Mouse (Mus musculus) intestine, postnatal 0 days (tissue): Measurements from ENCODE around the gene 1810024B03Rik. TPM values are rescaled to one million over a fixed set of nuclear protein-coding genes. Genes with fewer than 3 reads are reported as not detected.
"Not testable (repeated sequence)": the region's sequence is repeated elsewhere in the genome, so short reads cannot be mapped to it uniquely, and the experiment has no call there.

Experiments used
- ATAC-seq: fragments of 200-750 bp; cut with Nextera tagmentation; 2 replicates; pipeline ENCODE4 v1.8.0; 2017; ENCODE audit warnings: mild to moderate bottlenecking, moderate TSS enrichment, moderate library complexity
- H3K27ac ChIP-seq: fragments of 300-500 bp; sonication (generic); 2 replicates; pipeline ENCODE4 v1.5.1; 2014; ENCODE audit warnings: mild to moderate bottlenecking, low read depth, low read length, moderate library complexity
- H3K27me3 ChIP-seq: fragments of 300-500 bp; sonication (generic); replicated peaks from 2 replicates; pipeline ENCODE4 v1.6.1; 2014; ENCODE audit warnings: low read length, mixed read lengths; ENCODE audit not compliant: control insufficient read depth, insufficient read depth
- H3K36me3 ChIP-seq: fragments of 300-500 bp; sonication (generic); 2 replicates; pipeline ENCODE4 v1.6.1; 2014; ENCODE audit warnings: mild to moderate bottlenecking, moderate library complexity; ENCODE audit not compliant: control insufficient read depth, insufficient read depth
- H3K4me1 ChIP-seq: fragments of 300-500 bp; sonication (generic); replicated peaks from 2 replicates; pipeline ENCODE4 v1.6.1; 2014; ENCODE audit warnings: antibody characterized with exemption, low read length, mixed read lengths; ENCODE audit not compliant: control insufficient read depth, insufficient read depth
- H3K4me2 ChIP-seq: fragments of 300-500 bp; sonication (generic); replicated peaks from 2 replicates; pipeline ENCODE4 v1.6.1; 2014; ENCODE audit warnings: low read depth, mild to moderate bottlenecking, moderate library complexity
- H3K4me3 ChIP-seq: fragments of 300-500 bp; sonication (generic); 2 replicates; pipeline ENCODE4 v1.5.1; 2014; ENCODE audit warnings: low read depth, low read length
- H3K9ac ChIP-seq: fragments of 300-500 bp; sonication (generic); 2 replicates; pipeline ENCODE4 v1.6.1; 2014; ENCODE audit warnings: mild to moderate bottlenecking, low read depth, low read length
- H3K9me3 ChIP-seq: fragments of 300-500 bp; sonication (generic); 2 replicates; pipeline ENCODE4 v1.6.1; 2016; ENCODE audit warnings: mixed run types; ENCODE audit not compliant: control insufficient read depth
- CTCF ChIP-seq: sonication (generic); IDR thresholded peaks from 2 replicates; pipeline ENCODE4 v1.5.1; 2016; ENCODE audit warnings: low read depth, mild to moderate bottlenecking, control low read depth, antibody characterized with exemption, moderate library complexity
- WGBS: fragments of 180-500 bp; shearing (Covaris S2); extraction: QIAGEN DNeasy Blood & Tissue Kit; methylation state at CpG from one replicate; pipeline ENCODE4 v1.1.7; 2014; 5-methylcytosine and 5-hydroxymethylcytosine counted together
- polyA plus RNA-seq: library from polyadenylated mRNA; unstranded; fragments of >200 nt; fragmentation: Nextera tagmentation; extraction: Ambion mirVana; gene quantifications from 2 replicates; pipeline ENCODE4 v1.2.1, GENCODE M21; 2015

Gene 1810024B03Rik
- polyA plus RNA-seq, 1 experiment from 2014 or later, result 1.3 TPM

- H3K9me3 ChIP-seq, result 0 out of 2 replicates have a peak, but pooled peaks cover 4% of the 10 kb centered on the region
- TF ChIP-seq CTCF, result no peak; the same call in 1 of the 2 replicates
- no peak overlapping the region for H3K9ac ChIP-seq
- 96% methylated on average over 3 of the region's 3 CpGs for WGBS
- no peaks in the 10 kb centered on the region for H3K27me3 ChIP-seq
- ATAC-seq, result no peak
- H3K27ac ChIP-seq, result 0 out of 2 replicates have a peak overlapping the region, but pooled peaks have one; percentile 28
- H3K4me1 ChIP-seq, result no peaks in the 10 kb centered on the region
- no peak overlapping the region for H3K4me3 ChIP-seq
- peaks cover 94% of the 10 kb centered on the region for H3K36me3 ChIP-seq
- no peak overlapping the region for H3K4me2 ChIP-seq
Observed at GRCm38 (mm10) chr2:127225261-127225660, 17.2 kb upstream of the 1810024B03Rik start.

GRCm38 (mm10) chr2:127217746-127218145 lies 9.7 kb upstream of the 1810024B03Rik start:
- H3K9ac ChIP-seq, result no peak overlapping the region
- 97% methylated on average over 5 of the region's 5 CpGs for WGBS
- no peak for ATAC-seq

DNA sequence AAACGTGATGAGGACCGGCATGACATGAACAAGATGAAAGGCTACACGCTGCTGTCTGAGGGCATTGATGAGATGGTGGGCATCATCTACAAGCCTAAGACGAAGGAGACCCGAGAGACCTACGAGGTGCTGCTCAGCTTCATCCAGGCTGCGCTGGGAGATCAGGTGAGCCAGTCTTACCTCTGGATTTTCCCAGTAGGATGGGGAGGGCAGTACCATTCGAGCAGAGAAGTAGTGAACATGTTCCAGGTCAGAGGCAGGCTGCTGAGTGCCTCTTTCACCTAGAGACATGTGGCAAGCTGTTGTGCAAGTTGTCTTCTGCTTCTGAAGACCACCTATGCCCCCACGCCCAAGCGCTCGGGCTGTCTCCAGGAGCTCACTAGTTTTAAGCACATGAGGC lies 2.6 kb upstream of the 1810024B03Rik start:
- Histone ChIP-seq H3K36me3 (peaks cover 60% of the 10 kb centered on the region), H3K4me2 (no peak overlapping the region), H3K9me3 (no peaks in the 10 kb centered on the region), H3K4me3 (no peak overlapping the region), H3K9ac (no peak overlapping the region), H3K4me1 (no peaks in the 10 kb centered on the region; the same call in 1 of the 2 replicates), H3K27me3 (no peaks in the 10 kb centered on the region), H3K27ac (no peak overlapping the region)
- ATAC-seq, result no peak
- WGBS, result 94% methylated on average over 11 of the region's 11 CpGs
- no peak for TF ChIP-seq CTCF

More at GRCm38 (mm10) chr2:127217746-127218145, 9.7 kb upstream of the 1810024B03Rik start:
- no peaks in the 10 kb centered on the region for H3K4me1 ChIP-seq
- H3K27me3 ChIP-seq, result no peaks in the 10 kb centered on the region
- H3K4me2 ChIP-seq, result no peak overlapping the region
- no peak for TF ChIP-seq CTCF
- H3K27ac ChIP-seq, result no peak overlapping the region
- no peak overlapping the region for H3K4me3 ChIP-seq
- H3K36me3 ChIP-seq, result peaks cover 93% of the 10 kb centered on the region
- H3K9me3 ChIP-seq, result no peaks in the 10 kb centered on the region

GRCm38 (mm10) chr2:127208452-127208769 lies 331 bp upstream of the 1810024B03Rik start:
- no peaks in the 10 kb centered on the region for H3K27me3 ChIP-seq
- no peak; the same call in 1 of the 2 replicates for ATAC-seq
- WGBS, result 0% methylated on average over 17 of the region's 17 CpGs
- H3K27ac ChIP-seq, result peak overlapping the region; percentile 71
- peak overlapping the region; percentile 83 for H3K9ac ChIP-seq
- H3K9me3 ChIP-seq, result no peaks in the 10 kb centered on the region
- peaks cover 39% of the 10 kb centered on the region for H3K36me3 ChIP-seq
- H3K4me3 ChIP-seq, result peak overlapping the region; percentile 78
- no peaks in the 10 kb centered on the region; the same call in 1 of the 2 replicates for H3K4me1 ChIP-seq
- TF ChIP-seq CTCF, result no peak
- peak overlapping the region; percentile 80 for H3K4me2 ChIP-seq

DNA sequence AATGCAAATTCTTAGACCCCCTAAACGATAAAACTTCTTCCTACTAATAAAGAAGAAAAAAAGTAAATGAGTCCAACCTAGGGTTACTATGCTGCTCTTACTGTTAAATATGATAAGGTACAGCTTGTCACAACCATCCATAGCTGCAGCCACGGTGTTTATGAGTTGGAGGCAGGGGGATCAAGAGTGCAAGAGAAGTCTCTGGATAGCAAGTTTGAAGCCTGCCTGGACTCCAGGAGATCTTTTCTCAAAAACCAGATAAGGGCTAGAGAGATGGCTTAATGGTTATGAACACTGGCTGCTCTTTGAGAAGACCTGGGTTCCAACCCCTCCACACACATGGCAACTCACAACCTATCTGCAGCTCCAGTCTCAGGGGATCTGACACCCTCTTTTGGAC lies 1.2 kb downstream of the 1810024B03Rik start:
- no peak for TF ChIP-seq CTCF
- no peak overlapping the region for H3K4me3 ChIP-seq
- no peak overlapping the region for H3K4me2 ChIP-seq
- H3K27me3 ChIP-seq, result no peaks in the 10 kb centered on the region
- peaks cover 27% of the 10 kb centered on the region for H3K36me3 ChIP-seq
- H3K9me3 ChIP-seq, result no peaks in the 10 kb centered on the region
- no peaks in the 10 kb centered on the region; the same call in 1 of the 2 replicates for H3K4me1 ChIP-seq
- H3K27ac ChIP-seq, result no peak overlapping the region
- no peak for ATAC-seq
- no peak overlapping the region for H3K9ac ChIP-seq
- WGBS, result 96% methylated on average over 2 of the region's 2 CpGs

- 82% methylated on average over 4 of the region's 4 CpGs for WGBS
- not testable (repeated sequence) for H3K9ac ChIP-seq, H3K4me1 ChIP-seq, H3K27me3 ChIP-seq, H3K9me3 ChIP-seq, ATAC-seq, H3K4me3 ChIP-seq, H3K27ac ChIP-seq, H3K4me2 ChIP-seq
- peaks cover 22% of the 10 kb centered on the region for H3K36me3 ChIP-seq
Observed at GRCm38 (mm10) chr2:127205936-127206335, 2.1 kb downstream of the 1810024B03Rik start.

- no peaks in the 10 kb centered on the region for H3K9me3 ChIP-seq
- no peak overlapping the region for H3K4me2 ChIP-seq
- H3K4me3 ChIP-seq, result no peak overlapping the region
- ATAC-seq, result no peak
- peak; percentile 83 for TF ChIP-seq CTCF
- H3K9ac ChIP-seq, result no peak overlapping the region
- H3K36me3 ChIP-seq, result peaks cover 13% of the 10 kb centered on the region; the same call in 1 of the 2 replicates
- no peaks in the 10 kb centered on the region for H3K27me3 ChIP-seq
- H3K27ac ChIP-seq, result no peak overlapping the region
- WGBS, result 29% methylated on average over 3 of the region's 3 CpGs
- H3K4me1 ChIP-seq, result no peaks in the 10 kb centered on the region; the same call in 1 of the 2 replicates
Observed at GRCm38 (mm10) chr2:127204932-127205331, 3.1 kb downstream of the 1810024B03Rik start.
